Mouse (Mus musculus) spleen, adult 18-20 months (tissue): ENCODE data around the gene Tgfbr3.

Experiments
- DNase-seq, 2 experiments: peaks; one replicate each; pipeline ENCODE4 v3.0.0; 2022; ENCODE audit warnings: mixed read lengths in 2 of 2

The Tgfbr3 gene

GRCm38 (mm10) chr5:107068146-107068545 lies 221.3 kb downstream of the Tgfbr3 start:
- no peak for DNase-seq

- no peak for DNase-seq
Observed at GRCm38 (mm10) chr5:107067531-107067930, 221.9 kb downstream of the Tgfbr3 start.

- no peak for DNase-seq
Observed at GRCm38 (mm10) chr5:107064922-107065321, 224.5 kb downstream of the Tgfbr3 start.

- DNase-seq, result no peak
Observed at GRCm38 (mm10) chr5:107062229-107062852, 227.1 kb downstream of the Tgfbr3 start.

- DNase-seq, result no peak
Observed at GRCm38 (mm10) chr5:107059514-107059913, 229.9 kb downstream of the Tgfbr3 start.

GRCm38 (mm10) chr5:107058642-107059041 lies 230.8 kb downstream of the Tgfbr3 start:
- no peak for DNase-seq
